Mouse (Mus musculus): ENCODE measurements around the gene Ankrd44. TPM values are rescaled to one million over a fixed set of nuclear protein-coding genes. Genes with fewer than 3 reads are reported as not detected.
"Not testable (repeated sequence)": the region's sequence is repeated elsewhere in the genome, so short reads cannot be mapped to it uniquely, and the experiment has no call there.

Gene Ankrd44
- polyA plus RNA-seq, 1 experiment from 2014 or later = 10.5 TPM

DNA sequence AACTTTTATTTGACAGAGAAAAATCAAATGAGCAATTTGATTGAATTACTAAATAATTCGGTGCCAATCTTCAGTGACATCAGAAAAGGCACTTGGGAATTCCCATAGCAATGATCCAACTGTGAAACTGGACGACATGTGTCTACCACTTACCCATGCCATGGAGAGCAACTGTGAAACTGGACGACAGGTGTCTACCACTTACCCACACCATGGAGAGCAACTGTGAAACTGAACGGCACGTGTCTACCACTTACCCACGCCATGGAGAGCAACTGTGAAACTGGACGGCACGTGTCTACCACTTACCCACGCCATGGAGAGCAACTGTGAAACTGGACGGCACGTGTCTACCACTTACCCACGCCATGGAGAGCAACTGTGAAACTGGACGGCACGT lies 30.8 kb upstream of the Ankrd44 start:
- H3K36me3 ChIP-seq (ENCODE audit: control insufficient read depth, insufficient read depth, low read length); H3K27ac ChIP-seq (replicated peaks in 1 of 2; ENCODE audit: control insufficient read depth in 1 of 2, insufficient read depth in 1 of 2, low read depth in 2 of 2, low read length in 2 of 2); H3K9me3 ChIP-seq (ENCODE audit: control insufficient read depth, low read length); H3K27me3 ChIP-seq (ENCODE audit: control insufficient read depth, insufficient read depth, low read length); ATAC-seq (ENCODE audit: insufficient number of reproducible peaks, insufficient read depth, low FRiP score, low read depth); H3K4me1 ChIP-seq (ENCODE audit: control insufficient read depth in 2 of 2, insufficient read depth in 2 of 2, low read length in 2 of 2); H3K9ac ChIP-seq (ENCODE audit: low read length); H3K4me2 ChIP-seq (ENCODE audit: low read length); H3K4me3 ChIP-seq (ENCODE audit: control insufficient read depth in 1 of 2, insufficient read depth in 1 of 2, low read depth in 1 of 2, low read length in 2 of 2): not testable (repeated sequence)
- 88% methylated on average over 10 of the region's 14 CpGs for WGBS

DNA sequence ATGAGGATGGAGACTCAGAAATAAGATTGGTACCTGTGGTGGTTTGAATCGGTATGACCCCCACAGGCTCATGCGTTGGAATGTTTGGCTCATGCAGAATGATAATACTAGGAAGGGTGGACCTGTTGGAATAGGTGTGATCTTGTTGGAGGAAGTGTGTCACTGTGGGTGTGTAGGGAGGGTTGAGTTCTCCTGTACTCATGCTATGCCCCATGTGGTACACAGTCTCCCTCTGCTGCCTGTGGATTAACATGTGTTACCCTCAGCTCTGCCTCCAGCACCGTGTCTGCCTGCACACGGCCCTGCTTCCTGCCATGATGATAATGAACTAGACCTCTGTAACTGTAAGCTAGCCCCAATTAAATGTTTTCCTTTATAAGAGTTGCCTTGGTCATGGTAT lies 28.7 kb upstream of the Ankrd44 start:
- no peak overlapping the region for H3K9ac ChIP-seq (ENCODE audit: low read length)
- no peaks in the 10 kb centered on the region for H3K4me1 ChIP-seq (ENCODE audit: control insufficient read depth in 2 of 2, insufficient read depth in 2 of 2, low read length in 2 of 2)
- 69% methylated on average over 4 of the region's 4 CpGs for WGBS
- H3K27me3 ChIP-seq (ENCODE audit: control insufficient read depth, insufficient read depth, low read length) = no peaks in the 10 kb centered on the region
- no peaks in the 10 kb centered on the region for H3K36me3 ChIP-seq (ENCODE audit: control insufficient read depth, insufficient read depth, low read length)
- H3K27ac ChIP-seq (replicated peaks in 1 of 2; ENCODE audit: control insufficient read depth in 1 of 2, insufficient read depth in 1 of 2, low read depth in 2 of 2, low read length in 2 of 2) = no peak overlapping the region
- no peak for ATAC-seq (ENCODE audit: insufficient number of reproducible peaks, insufficient read depth, low FRiP score, low read depth)
- H3K4me3 ChIP-seq (ENCODE audit: control insufficient read depth in 1 of 2, insufficient read depth in 1 of 2, low read depth in 1 of 2, low read length in 2 of 2) = no peak overlapping the region
- no peak overlapping the region for H3K4me2 ChIP-seq (ENCODE audit: low read length)
- no peaks in the 10 kb centered on the region for H3K9me3 ChIP-seq (ENCODE audit: control insufficient read depth, low read length)

DNA sequence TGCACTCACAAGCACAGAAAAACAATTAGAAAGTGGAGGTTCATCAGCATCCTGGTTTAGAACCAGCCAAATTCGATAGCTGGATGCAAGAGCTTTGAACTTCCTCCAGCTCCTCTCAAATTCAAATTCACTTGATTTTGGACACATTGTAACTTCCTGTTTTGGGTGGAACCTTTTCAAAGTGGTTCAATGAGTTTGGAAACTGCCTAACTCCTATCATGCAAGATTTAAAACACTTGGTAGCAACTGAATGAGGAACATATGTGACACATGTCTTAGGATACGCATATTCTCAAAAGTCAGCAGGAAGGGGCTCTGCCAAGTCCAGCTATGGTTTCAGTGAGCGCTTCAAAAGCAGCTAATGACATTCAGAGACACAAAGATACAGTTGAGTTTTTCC lies 18.5 kb upstream of the Ankrd44 start:
- no peak for ATAC-seq (ENCODE audit: insufficient number of reproducible peaks, insufficient read depth, low FRiP score, low read depth)
- H3K27ac ChIP-seq (replicated peaks in 1 of 2; ENCODE audit: control insufficient read depth in 1 of 2, insufficient read depth in 1 of 2, low read depth in 2 of 2, low read length in 2 of 2) = no peak overlapping the region
- H3K36me3 ChIP-seq (ENCODE audit: control insufficient read depth, insufficient read depth, low read length) = no peaks in the 10 kb centered on the region
- H3K9me3 ChIP-seq (ENCODE audit: control insufficient read depth, low read length) = no peaks in the 10 kb centered on the region
- no peaks in the 10 kb centered on the region for H3K27me3 ChIP-seq (ENCODE audit: control insufficient read depth, insufficient read depth, low read length)
- H3K4me3 ChIP-seq (ENCODE audit: control insufficient read depth in 1 of 2, insufficient read depth in 1 of 2, low read depth in 1 of 2, low read length in 2 of 2) = no peak overlapping the region
- H3K4me2 ChIP-seq (ENCODE audit: low read length) = no peak overlapping the region
- 76% methylated on average over 3 of the region's 3 CpGs for WGBS
- no peaks in the 10 kb centered on the region for H3K4me1 ChIP-seq (ENCODE audit: control insufficient read depth in 2 of 2, insufficient read depth in 2 of 2, low read length in 2 of 2)
- H3K9ac ChIP-seq (ENCODE audit: low read length) = no peak overlapping the region

DNA sequence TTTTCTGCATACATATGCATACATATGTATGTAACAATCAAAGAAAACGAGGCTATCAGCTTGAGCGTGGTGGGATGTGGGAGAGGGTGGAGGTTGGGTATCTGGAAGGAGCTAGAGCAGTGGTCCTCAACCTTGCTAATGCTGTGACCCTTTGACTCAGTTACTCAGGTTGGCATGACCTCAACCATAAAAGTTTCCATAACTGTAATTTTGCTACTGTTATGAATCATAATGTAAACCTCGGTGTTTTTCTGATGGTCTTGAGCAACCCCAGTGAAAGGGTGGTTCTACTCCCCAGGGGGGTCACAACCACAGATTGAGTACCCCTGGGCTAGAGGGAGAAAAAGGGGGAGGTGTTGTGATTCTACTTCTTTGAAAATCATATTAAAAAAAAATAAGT lies 9.3 kb upstream of the Ankrd44 start:
- Histone ChIP-seq H3K9me3 (ENCODE audit: control insufficient read depth, low read length) (no peaks in the 10 kb centered on the region), H3K4me2 (ENCODE audit: low read length) (no peak overlapping the region), H3K4me3 (ENCODE audit: control insufficient read depth in 1 of 2, insufficient read depth in 1 of 2, low read depth in 1 of 2, low read length in 2 of 2) (no peak overlapping the region), H3K4me1 (ENCODE audit: control insufficient read depth in 2 of 2, insufficient read depth in 2 of 2, low read length in 2 of 2) (peaks cover 3 to 4% of the 10 kb centered on the region in 2 experiments), H3K9ac (ENCODE audit: low read length) (no peak overlapping the region), H3K27ac (replicated peaks in 1 of 2; ENCODE audit: control insufficient read depth in 1 of 2, insufficient read depth in 1 of 2, low read depth in 2 of 2, low read length in 2 of 2) (no peak overlapping the region), H3K36me3 (ENCODE audit: control insufficient read depth, insufficient read depth, low read length) (no peaks in the 10 kb centered on the region), H3K27me3 (ENCODE audit: control insufficient read depth, insufficient read depth, low read length) (no peaks in the 10 kb centered on the region)
- no peak for ATAC-seq (ENCODE audit: insufficient number of reproducible peaks, insufficient read depth, low FRiP score, low read depth)
- WGBS = 77% methylated on average over 3 of the region's 3 CpGs

DNA sequence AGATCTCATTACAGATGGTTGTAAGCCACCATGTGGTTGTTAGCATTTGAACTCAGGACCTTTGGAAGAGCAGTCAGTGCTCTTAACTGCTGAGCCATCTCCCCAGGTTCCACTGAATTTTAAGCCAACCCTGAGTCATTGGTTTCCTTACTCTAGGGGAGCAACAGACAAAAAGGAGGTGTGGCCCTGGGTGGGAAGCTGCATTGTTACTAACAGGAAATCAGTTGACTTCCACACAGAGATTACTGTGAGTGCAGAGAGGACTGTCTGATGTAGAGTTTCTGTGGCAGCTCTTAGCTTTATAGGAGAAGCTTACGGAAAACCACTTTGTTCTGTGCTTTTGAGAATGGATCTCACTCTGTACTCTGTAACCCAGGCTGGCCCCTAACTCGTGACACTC lies 8.7 kb upstream of the Ankrd44 start:
- 48% methylated on average over 2 of the region's 2 CpGs for WGBS
- H3K36me3 ChIP-seq (ENCODE audit: control insufficient read depth, insufficient read depth, low read length) = no peaks in the 10 kb centered on the region
- H3K4me1 ChIP-seq (ENCODE audit: control insufficient read depth in 2 of 2, insufficient read depth in 2 of 2, low read length in 2 of 2) = peaks cover 3 to 6% of the 10 kb centered on the region in 2 experiments
- H3K27me3 ChIP-seq (ENCODE audit: control insufficient read depth, insufficient read depth, low read length) = no peaks in the 10 kb centered on the region
- no peak overlapping the region for H3K4me3 ChIP-seq (ENCODE audit: control insufficient read depth in 1 of 2, insufficient read depth in 1 of 2, low read depth in 1 of 2, low read length in 2 of 2)
- H3K9me3 ChIP-seq (ENCODE audit: control insufficient read depth, low read length) = no peaks in the 10 kb centered on the region
- H3K4me2 ChIP-seq (ENCODE audit: low read length) = no peak overlapping the region
- H3K27ac ChIP-seq (replicated peaks in 1 of 2; ENCODE audit: control insufficient read depth in 1 of 2, insufficient read depth in 1 of 2, low read depth in 2 of 2, low read length in 2 of 2) = no peak overlapping the region
- no peak overlapping the region for H3K9ac ChIP-seq (ENCODE audit: low read length)
- ATAC-seq (ENCODE audit: insufficient number of reproducible peaks, insufficient read depth, low FRiP score, low read depth) = no peak

DNA sequence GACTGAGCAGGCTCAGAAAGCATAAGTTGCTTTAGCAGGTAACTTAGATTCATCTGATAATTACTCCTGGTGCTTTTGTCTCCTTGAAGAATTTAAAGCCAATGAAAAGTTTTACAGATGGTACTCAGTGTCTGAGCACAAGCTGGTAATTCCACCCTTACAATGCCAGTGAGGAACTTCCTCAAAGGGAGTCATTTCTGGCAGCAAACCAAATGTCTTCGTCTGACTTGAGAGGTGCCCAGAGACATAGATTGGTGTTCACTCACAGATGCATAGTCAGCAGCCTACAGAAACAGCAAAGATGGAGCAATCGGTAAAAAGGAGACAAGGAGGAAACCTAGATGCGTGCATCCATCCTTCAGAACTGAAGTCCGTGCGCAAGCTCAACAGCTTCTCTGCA lies 7.5 kb upstream of the Ankrd44 start:
- Histone ChIP-seq H3K27ac (replicated peaks in 1 of 2; ENCODE audit: control insufficient read depth in 1 of 2, insufficient read depth in 1 of 2, low read depth in 2 of 2, low read length in 2 of 2) (no peak overlapping the region), H3K36me3 (ENCODE audit: control insufficient read depth, insufficient read depth, low read length) (no peaks in the 10 kb centered on the region), H3K9me3 (ENCODE audit: control insufficient read depth, low read length) (no peaks in the 10 kb centered on the region), H3K4me1 (ENCODE audit: control insufficient read depth in 2 of 2, insufficient read depth in 2 of 2, low read length in 2 of 2) (peaks cover 3 to 6% of the 10 kb centered on the region in 2 experiments), H3K4me3 (ENCODE audit: control insufficient read depth in 1 of 2, insufficient read depth in 1 of 2, low read depth in 1 of 2, low read length in 2 of 2) (no peak overlapping the region), H3K4me2 (ENCODE audit: low read length) (no peak overlapping the region), H3K27me3 (ENCODE audit: control insufficient read depth, insufficient read depth, low read length) (no peaks in the 10 kb centered on the region), H3K9ac (ENCODE audit: low read length) (no peak overlapping the region)
- 82% methylated on average over 5 of the region's 5 CpGs for WGBS
- ATAC-seq (ENCODE audit: insufficient number of reproducible peaks, insufficient read depth, low FRiP score, low read depth) = no peak

DNA sequence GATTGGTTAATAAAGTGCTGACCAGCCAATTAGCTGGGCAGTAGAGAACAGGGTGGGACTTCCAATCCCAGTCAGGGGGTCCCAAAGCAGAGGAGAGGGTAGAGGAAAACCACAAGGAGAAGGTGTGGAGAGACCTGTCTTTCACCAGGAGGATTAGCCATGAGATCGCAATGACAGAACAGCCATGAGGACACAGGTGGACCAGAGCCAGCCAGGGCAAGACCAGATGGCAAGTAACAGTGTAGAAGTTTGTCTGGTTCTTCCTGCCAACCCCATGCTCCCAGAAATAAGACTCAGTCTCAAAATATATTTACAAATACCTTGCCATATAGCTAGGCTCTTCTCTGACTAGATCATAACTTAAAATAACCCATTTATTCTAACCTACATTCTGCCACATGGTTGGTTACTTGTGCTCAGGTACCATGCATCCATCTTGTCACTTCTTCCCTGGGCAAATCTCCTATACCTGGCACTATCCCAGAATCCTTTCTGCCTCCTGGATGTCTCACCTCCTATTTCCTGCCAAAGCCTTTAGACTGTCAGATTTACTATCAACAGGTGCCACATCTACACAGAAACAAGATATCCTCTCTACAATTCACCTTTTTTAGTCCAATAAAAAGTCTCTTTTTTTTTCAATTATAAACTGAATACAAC lies 6.4 kb upstream of the Ankrd44 start:
- H3K9me3 ChIP-seq (ENCODE audit: control insufficient read depth, low read length) = no peaks in the 10 kb centered on the region
- H3K4me2 ChIP-seq (ENCODE audit: low read length) = no peak overlapping the region
- H3K4me1 ChIP-seq (ENCODE audit: control insufficient read depth in 2 of 2, insufficient read depth in 2 of 2, low read length in 2 of 2) = peaks cover 3 to 6% of the 10 kb centered on the region in 2 experiments
- H3K9ac ChIP-seq (ENCODE audit: low read length) = no peak overlapping the region
- no peak for ATAC-seq (ENCODE audit: insufficient number of reproducible peaks, insufficient read depth, low FRiP score, low read depth)
- WGBS = 81% methylated on average over 1 of the region's 1 CpGs
- H3K27ac ChIP-seq (replicated peaks in 1 of 2; ENCODE audit: control insufficient read depth in 1 of 2, insufficient read depth in 1 of 2, low read depth in 2 of 2, low read length in 2 of 2) = no peak overlapping the region
- no peaks in the 10 kb centered on the region for H3K36me3 ChIP-seq (ENCODE audit: control insufficient read depth, insufficient read depth, low read length)
- no peak overlapping the region for H3K4me3 ChIP-seq (ENCODE audit: control insufficient read depth in 1 of 2, insufficient read depth in 1 of 2, low read depth in 1 of 2, low read length in 2 of 2)
- no peaks in the 10 kb centered on the region for H3K27me3 ChIP-seq (ENCODE audit: control insufficient read depth, insufficient read depth, low read length)

DNA sequence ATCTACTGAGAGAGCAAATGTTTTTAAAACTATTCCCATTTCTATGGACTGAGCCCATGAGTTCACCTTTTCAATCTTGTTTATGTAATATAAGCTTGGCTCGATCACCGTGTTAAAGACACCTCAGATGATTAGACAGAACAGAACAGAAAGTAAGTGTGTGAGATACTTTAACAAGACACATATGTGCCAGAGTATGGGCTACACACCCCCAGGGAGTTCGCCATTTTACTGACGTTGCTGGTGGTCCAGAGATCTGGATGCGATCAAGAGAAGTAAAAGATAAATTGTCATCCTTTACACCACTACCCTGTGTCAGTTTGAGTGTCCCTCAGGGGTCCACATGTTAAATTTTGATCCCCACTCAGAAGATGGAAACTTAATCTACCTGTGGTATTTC lies 5.0 kb upstream of the Ankrd44 start:
- H3K27ac ChIP-seq (replicated peaks in 1 of 2; ENCODE audit: control insufficient read depth in 1 of 2, insufficient read depth in 1 of 2, low read depth in 2 of 2, low read length in 2 of 2) = no peak overlapping the region
- no peak overlapping the region for H3K4me2 ChIP-seq (ENCODE audit: low read length)
- H3K4me3 ChIP-seq (ENCODE audit: control insufficient read depth in 1 of 2, insufficient read depth in 1 of 2, low read depth in 1 of 2, low read length in 2 of 2) = no peak overlapping the region
- peaks cover 3 to 13% of the 10 kb centered on the region in 2 experiments for H3K4me1 ChIP-seq (ENCODE audit: control insufficient read depth in 2 of 2, insufficient read depth in 2 of 2, low read length in 2 of 2)
- no peaks in the 10 kb centered on the region for H3K36me3 ChIP-seq (ENCODE audit: control insufficient read depth, insufficient read depth, low read length)
- H3K9me3 ChIP-seq (ENCODE audit: control insufficient read depth, low read length) = no peaks in the 10 kb centered on the region
- WGBS = 78% methylated on average over 5 of the region's 5 CpGs
- no peaks in the 10 kb centered on the region for H3K27me3 ChIP-seq (ENCODE audit: control insufficient read depth, insufficient read depth, low read length)
- no peak overlapping the region for H3K9ac ChIP-seq (ENCODE audit: low read length)
- ATAC-seq (ENCODE audit: insufficient number of reproducible peaks, insufficient read depth, low FRiP score, low read depth) = no peak

Data from heart, embryonic 14.5 days (tissue).